Mouse (Mus musculus): ENCODE measurements around the gene 4922502D21Rik. TPM values are rescaled to one million over a fixed set of nuclear protein-coding genes. Genes with fewer than 3 reads are reported as not detected.

4922502D21Rik gene
- polyA plus RNA-seq, 1 experiment: not detected

DNA sequence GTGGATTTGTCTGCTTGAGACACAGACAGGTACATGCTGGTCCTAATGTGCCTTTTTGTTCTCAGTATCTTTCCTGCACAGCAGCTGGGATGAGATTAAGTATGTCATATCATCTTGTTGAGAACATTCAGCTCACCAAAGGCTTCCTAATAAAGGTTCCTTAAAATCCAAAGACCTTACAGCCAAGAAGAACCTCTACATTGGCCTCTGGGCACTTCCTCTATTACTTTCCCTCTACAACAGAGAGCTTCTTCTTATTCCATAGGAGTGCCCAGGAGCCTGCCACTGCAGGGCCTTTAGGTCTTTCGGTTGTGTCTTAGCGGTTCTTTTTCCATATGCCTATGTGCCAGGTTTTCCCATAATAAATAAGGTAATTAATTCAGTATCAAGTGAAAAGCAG, 55.1 kb downstream of the 4922502D21Rik start:
- TF ChIP-seq CTCF (IDR thresholded peaks at IDR 0.05; ENCODE audit: insufficient read depth, low read depth, low read length) (no peak), POLR2A (IDR thresholded peaks at IDR 0.05; ENCODE audit: insufficient read depth, low read depth, low read length) (no peak)

DNA sequence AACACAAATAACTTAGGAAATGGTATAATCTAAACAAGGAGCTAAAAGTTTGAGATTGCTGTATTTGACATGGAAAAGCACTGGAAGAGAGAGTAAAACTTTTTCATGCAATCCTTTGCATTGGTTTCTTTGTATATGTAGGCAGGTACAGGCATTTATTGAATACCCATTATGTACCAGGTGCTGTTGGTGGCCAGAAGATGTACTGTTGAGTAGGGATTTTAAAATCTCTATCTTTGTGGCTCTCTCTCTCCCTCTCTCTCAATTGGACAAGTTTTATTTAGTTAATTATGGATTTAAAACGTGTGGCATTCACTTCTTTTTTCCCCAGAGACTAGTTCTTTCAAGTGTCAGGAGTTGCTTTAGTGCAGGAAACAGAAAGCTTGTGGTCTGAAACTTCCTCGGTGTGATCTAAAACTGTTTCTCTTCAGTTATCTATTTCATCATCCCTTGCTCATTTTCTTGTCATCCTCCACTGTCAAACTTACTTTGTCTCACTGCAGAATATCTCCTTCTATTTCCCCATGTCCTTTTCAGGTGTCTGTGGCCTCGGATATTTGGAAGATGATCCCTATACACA, 55.9 kb downstream of the 4922502D21Rik start:
- Histone ChIP-seq H3K4me3 (ENCODE audit: insufficient read depth, low read depth, low read length) (no peak overlapping the region), H3K27ac (ENCODE audit: insufficient read depth, low read depth, low read length) (no peak overlapping the region), H3K4me1 (ENCODE audit: control insufficient read depth, insufficient read depth, low read length) (no peaks in the 10 kb centered on the region)
- WGBS: 66% methylated on average over 3 of the region's 3 CpGs
- TF ChIP-seq POLR2A (IDR thresholded peaks at IDR 0.05; ENCODE audit: insufficient read depth, low read depth, low read length) (no peak), CTCF (IDR thresholded peaks at IDR 0.05; ENCODE audit: insufficient read depth, low read depth, low read length) (no peak)

More for the DNA sequence above, 55.1 kb downstream of the 4922502D21Rik start:
- no peak overlapping the region for H3K4me3 ChIP-seq (ENCODE audit: insufficient read depth, low read depth, low read length)
- H3K4me1 ChIP-seq (ENCODE audit: control insufficient read depth, insufficient read depth, low read length): no peaks in the 10 kb centered on the region
- 91% methylated on average over 2 of the region's 2 CpGs for WGBS
- no peak overlapping the region for H3K27ac ChIP-seq (ENCODE audit: insufficient read depth, low read depth, low read length)

DNA sequence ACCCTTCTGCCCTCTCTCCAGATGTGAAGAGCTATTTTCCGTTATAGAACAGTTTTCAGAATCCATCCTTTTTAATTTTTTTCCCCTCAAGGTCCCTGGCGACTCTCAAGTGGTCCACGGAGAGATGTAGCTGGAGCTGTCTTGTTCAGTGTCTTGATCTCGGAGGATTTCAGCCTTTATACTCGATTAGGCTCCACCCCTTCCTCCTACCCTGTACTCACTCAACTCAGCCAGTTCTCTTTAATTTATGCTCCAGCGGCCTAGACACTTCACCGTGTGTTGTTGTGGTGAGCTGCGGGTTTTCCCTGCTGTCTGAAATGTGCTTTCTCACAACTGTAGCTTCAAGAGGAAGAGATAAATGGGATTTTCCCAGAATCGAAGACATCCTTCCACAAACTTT, 56.4 kb downstream of the 4922502D21Rik start, which contains the start of gene Cd69:
Cd69 (minus strand) TSS at position 217 of the 400 bp plus-strand sequence.
- Histone ChIP-seq H3K27ac (ENCODE audit: insufficient read depth, low read depth, low read length) (no peak within 1 kb of the TSS), H3K4me3 (ENCODE audit: insufficient read depth, low read depth, low read length) (no peak within 1 kb of the TSS), H3K4me1 (ENCODE audit: control insufficient read depth, insufficient read depth, low read length) (no peaks in the 10 kb centered on the region)
- 70% methylated on average over 9 of the region's 9 CpGs for WGBS
- TF ChIP-seq CTCF (IDR thresholded peaks at IDR 0.05; ENCODE audit: insufficient read depth, low read depth, low read length): no peak
- TF ChIP-seq POLR2A (IDR thresholded peaks at IDR 0.05; ENCODE audit: insufficient read depth, low read depth, low read length): no peak

- no peak overlapping the region for H3K4me3 ChIP-seq (ENCODE audit: insufficient read depth, low read depth, low read length)
- WGBS: 88% methylated on average over 2 of the region's 2 CpGs
- H3K4me1 ChIP-seq (ENCODE audit: control insufficient read depth, insufficient read depth, low read length): no peaks in the 10 kb centered on the region
- TF ChIP-seq POLR2A (IDR thresholded peaks at IDR 0.05; ENCODE audit: insufficient read depth, low read depth, low read length): no peak
- no peak overlapping the region for H3K27ac ChIP-seq (ENCODE audit: insufficient read depth, low read depth, low read length)
These were observed 57.1 kb downstream of the 4922502D21Rik start for GRCm38 (mm10) chr6:129274476-129274875.

GRCm38 (mm10) chr6:129273662-129274061, 57.9 kb downstream of the 4922502D21Rik start:
- WGBS: 89% methylated on average over 3 of the region's 3 CpGs
- TF ChIP-seq POLR2A (IDR thresholded peaks at IDR 0.05; ENCODE audit: insufficient read depth, low read depth, low read length) (no peak), CTCF (IDR thresholded peaks at IDR 0.05; ENCODE audit: insufficient read depth, low read depth, low read length) (no peak)
- no peaks in the 10 kb centered on the region for H3K4me1 ChIP-seq (ENCODE audit: control insufficient read depth, insufficient read depth, low read length)
- H3K27ac ChIP-seq (ENCODE audit: insufficient read depth, low read depth, low read length): no peak overlapping the region
- H3K4me3 ChIP-seq (ENCODE audit: insufficient read depth, low read depth, low read length): no peak overlapping the region

Other genes with a start within 250 kb of the 4922502D21Rik start
- gene Clec2e, start 230.9 kb downstream of the 4922502D21Rik start, polyA plus RNA-seq (2012; ENCODE audit: insufficient read depth, insufficient read length, low replicate concordance, missing spikeins): not detected in 2 replicates
- not detected in 2 replicates for gene Clec2d, start 151.2 kb downstream of the 4922502D21Rik start, polyA plus RNA-seq (2012; ENCODE audit: insufficient read depth, insufficient read length, low replicate concordance, missing spikeins)
- not detected in 2 replicates for gene Cd69, start 56.4 kb downstream of the 4922502D21Rik start, polyA plus RNA-seq (2012; ENCODE audit: insufficient read depth, insufficient read length, low replicate concordance, missing spikeins)
- not detected in 2 replicates for gene Clec12a, start 10.9 kb upstream of the 4922502D21Rik start, polyA plus RNA-seq (2012; ENCODE audit: insufficient read depth, insufficient read length, low replicate concordance, missing spikeins)
- not detected in 2 replicates for gene Clec12b, start 54.1 kb upstream of the 4922502D21Rik start, polyA plus RNA-seq (2012; ENCODE audit: insufficient read depth, insufficient read length, low replicate concordance, missing spikeins)
- not detected in 2 replicates for gene Clec1b, start 65.5 kb upstream of the 4922502D21Rik start, polyA plus RNA-seq (2012; ENCODE audit: insufficient read depth, insufficient read length, low replicate concordance, missing spikeins)
- gene Clec9a, start 77.1 kb upstream of the 4922502D21Rik start, polyA plus RNA-seq (2012; ENCODE audit: insufficient read depth, insufficient read length, low replicate concordance, missing spikeins): not detected in 2 replicates
- gene Clec1a, start 120.2 kb upstream of the 4922502D21Rik start, polyA plus RNA-seq (2012; ENCODE audit: insufficient read depth, insufficient read length, low replicate concordance, missing spikeins): not detected in 2 replicates
- not detected in 2 replicates for gene Olr1, start 175.4 kb upstream of the 4922502D21Rik start, polyA plus RNA-seq (2012; ENCODE audit: insufficient read depth, insufficient read length, low replicate concordance, missing spikeins)
- not detected in 2 replicates for gene Tmem52b, start 180.8 kb upstream of the 4922502D21Rik start, polyA plus RNA-seq (2012; ENCODE audit: insufficient read depth, insufficient read length, low replicate concordance, missing spikeins)
- 169 TPM in 1 of 2 replicates, not detected in the other for gene Gabarapl1, start 201.4 kb upstream of the 4922502D21Rik start, polyA plus RNA-seq (2012; ENCODE audit: insufficient read depth, insufficient read length, low replicate concordance, missing spikeins)
- gene Klre1, start 246.1 kb upstream of the 4922502D21Rik start, polyA plus RNA-seq (2012; ENCODE audit: insufficient read depth, insufficient read length, low replicate concordance, missing spikeins): not detected in 2 replicates